Mouse (Mus musculus) embryonic facial prominence, embryonic 12.5 days (tissue): ENCODE results near the gene Agl. TPM values are rescaled to one million over a fixed set of nuclear protein-coding genes. Genes with fewer than 3 reads are reported as not detected.
"Not testable (repeated sequence)": the region's sequence is repeated elsewhere in the genome, so short reads cannot be mapped to it uniquely, and the experiment has no call there.

Source experiments
- ATAC-seq: fragments of 200-750 bp; cut with Nextera tagmentation; 2 replicates; pipeline ENCODE4 v1.8.0; 2017; ENCODE audit not compliant: insufficient number of reproducible peaks, insufficient read depth, low FRiP score, low TSS enrichment
- H3K27ac ChIP-seq: fragments of 300-500 bp; sonication (generic); 2 replicates; pipeline ENCODE4 v1.5.1; 2016; ENCODE audit warnings: mild to moderate bottlenecking
- H3K27me3 ChIP-seq: fragments of 300-500 bp; sonication (generic); 2 replicates; pipeline ENCODE4 v1.6.1; 2016; ENCODE audit warnings: mild to moderate bottlenecking, moderate library complexity
- H3K36me3 ChIP-seq: fragments of 300-500 bp; sonication (generic); 2 replicates; pipeline ENCODE4 v1.6.1; 2016; ENCODE audit warnings: mild to moderate bottlenecking
- H3K4me1 ChIP-seq: fragments of 300-500 bp; sonication (generic); 2 replicates; pipeline ENCODE4 v1.6.1; 2016
- H3K4me2 ChIP-seq: fragments of 300-500 bp; sonication (generic); replicated peaks from 2 replicates; pipeline ENCODE4 v1.6.1; 2016; ENCODE audit warnings: mild to moderate bottlenecking, moderate library complexity
- H3K4me3 ChIP-seq: fragments of 300-500 bp; sonication (generic); 2 replicates; pipeline ENCODE4 v1.5.1; 2016; ENCODE audit warnings: mild to moderate bottlenecking
- H3K9ac ChIP-seq: fragments of 300-500 bp; sonication (generic); 2 replicates; pipeline ENCODE4 v1.6.1; 2016; ENCODE audit warnings: mild to moderate bottlenecking, moderate library complexity
- H3K9me3 ChIP-seq: fragments of 300-500 bp; sonication (generic); 2 replicates; pipeline ENCODE4 v1.6.1; 2016; ENCODE audit warnings: mild to moderate bottlenecking, moderate library complexity
- WGBS: fragments of 180-500 bp; shearing (Covaris S2); methylation state at CpG from one replicate; pipeline ENCODE4 v1.1.7; 2016; 5-methylcytosine and 5-hydroxymethylcytosine counted together
- polyA plus RNA-seq: library from polyadenylated mRNA; unstranded; fragments of >200 nt; fragmentation: Nextera tagmentation; extraction: Ambion mirVana; gene quantifications from 2 replicates; pipeline ENCODE4 v1.2.1, GENCODE M21; 2016

Agl gene
- polyA plus RNA-seq, 1 experiment from 2014 or later, result 17.2 TPM

- no peak overlapping the region for H3K9ac ChIP-seq
- no peaks in the 10 kb centered on the region for H3K27me3 ChIP-seq
- H3K4me3 ChIP-seq, result no peak overlapping the region
- no peak overlapping the region for H3K27ac ChIP-seq
- no peak for ATAC-seq
- no peak overlapping the region for H3K4me2 ChIP-seq
- H3K4me1 ChIP-seq, result no peaks in the 10 kb centered on the region
- H3K9me3 ChIP-seq, result no peaks in the 10 kb centered on the region
- H3K36me3 ChIP-seq, result peaks cover 45% of the 10 kb centered on the region
- WGBS, result 89% methylated on average over 12 of the region's 12 CpGs
Observed at GRCm38 (mm10) chr3:116784290-116784689, 23.7 kb downstream of the Agl start.

DNA sequence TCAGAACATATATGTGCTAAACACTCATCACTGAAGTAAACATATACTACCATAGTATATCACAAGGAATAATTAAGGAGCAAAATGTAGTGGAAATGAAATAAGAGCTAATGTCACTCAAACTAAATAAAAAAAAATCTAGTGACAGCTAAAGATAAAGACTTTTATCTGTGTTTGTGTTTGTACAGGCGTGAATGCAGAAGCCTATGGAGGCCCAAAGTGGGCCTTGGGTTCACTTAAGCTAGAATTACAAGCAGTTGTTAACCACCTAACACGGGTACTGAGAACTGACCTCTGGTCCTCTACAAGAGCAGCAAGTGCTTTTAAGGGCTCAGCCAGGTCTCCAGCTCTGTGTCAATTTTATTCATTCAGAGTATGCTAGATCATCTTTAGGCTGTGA lies 31.0 kb downstream of the Agl start:
- no peak for ATAC-seq
- Histone ChIP-seq H3K4me2 (no peak overlapping the region), H3K27ac (no peak overlapping the region), H3K9ac (no peak overlapping the region), H3K4me1 (no peaks in the 10 kb centered on the region), H3K27me3 (no peaks in the 10 kb centered on the region), H3K4me3 (no peak overlapping the region), H3K9me3 (no peaks in the 10 kb centered on the region), H3K36me3 (peaks cover 49% of the 10 kb centered on the region)
- WGBS, result 85% methylated on average over 2 of the region's 2 CpGs

DNA sequence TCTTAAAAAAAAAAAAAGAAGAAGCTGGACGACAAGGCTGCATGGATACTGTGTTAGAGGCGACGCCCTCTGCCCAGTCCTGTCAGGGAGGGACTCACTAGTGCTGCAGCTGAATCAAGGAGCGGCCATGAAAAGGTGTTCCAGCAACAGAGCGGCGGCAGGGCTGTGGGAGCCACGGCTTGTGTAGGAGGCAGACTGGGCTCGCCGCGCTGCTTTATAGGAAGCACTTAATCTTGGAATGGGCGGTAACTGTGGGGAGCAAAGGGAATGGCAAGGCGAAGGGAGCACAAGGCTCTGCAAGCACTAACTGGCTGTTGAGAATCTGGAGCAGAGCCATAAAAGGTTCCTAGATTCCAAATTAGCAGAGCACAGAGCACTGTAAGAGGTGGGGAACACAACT lies 34.1 kb downstream of the Agl start:
- no peak for ATAC-seq
- Histone ChIP-seq H3K9me3 (no peaks in the 10 kb centered on the region), H3K4me2 (no peak overlapping the region), H3K27ac (no peak overlapping the region), H3K4me3 (no peak overlapping the region), H3K36me3 (peaks cover 43% of the 10 kb centered on the region), H3K27me3 (no peaks in the 10 kb centered on the region), H3K4me1 (no peaks in the 10 kb centered on the region), H3K9ac (no peak overlapping the region)
- WGBS, result 88% methylated on average over 12 of the region's 12 CpGs

DNA sequence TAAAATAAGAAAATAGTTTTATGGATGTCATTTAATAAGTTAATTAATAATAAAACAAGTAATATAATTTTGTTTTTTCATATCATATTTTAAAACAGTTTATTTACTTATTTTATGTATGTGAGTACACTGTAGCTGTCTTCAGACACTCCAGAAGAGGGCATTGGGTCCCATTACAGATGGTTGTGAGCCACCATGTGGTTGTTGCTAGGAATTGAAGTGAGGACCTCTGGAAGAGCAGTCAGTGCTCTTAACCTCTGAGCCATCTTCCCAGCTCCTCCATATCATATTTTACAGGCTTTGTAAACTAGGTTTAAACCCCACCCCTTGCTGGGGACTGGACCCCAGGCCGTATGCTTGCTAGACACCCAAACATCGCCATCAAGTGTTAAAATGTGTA lies 36.4 kb downstream of the Agl start:
- peaks cover 43% of the 10 kb centered on the region for H3K36me3 ChIP-seq
- no peaks in the 10 kb centered on the region for H3K9me3 ChIP-seq
- no peaks in the 10 kb centered on the region for H3K4me1 ChIP-seq
- 92% methylated on average over 2 of the region's 2 CpGs for WGBS
- ATAC-seq, result no peak
- no peak overlapping the region for H3K4me2 ChIP-seq
- no peak overlapping the region for H3K9ac ChIP-seq
- H3K27me3 ChIP-seq, result no peaks in the 10 kb centered on the region
- no peak overlapping the region for H3K27ac ChIP-seq
- no peak overlapping the region for H3K4me3 ChIP-seq

- H3K4me2 ChIP-seq, H3K27ac ChIP-seq, H3K9ac ChIP-seq, H3K9me3 ChIP-seq, H3K4me1 ChIP-seq, ATAC-seq, H3K4me3 ChIP-seq, H3K27me3 ChIP-seq: not testable (repeated sequence)
- peaks cover 37% of the 10 kb centered on the region for H3K36me3 ChIP-seq
- 93% methylated on average over 7 of the region's 7 CpGs for WGBS
Observed at GRCm38 (mm10) chr3:116766963-116767362, 41.0 kb downstream of the Agl start.

GRCm38 (mm10) chr3:116752818-116753217 lies 55.1 kb downstream of the Agl start:
- Histone ChIP-seq H3K4me3 (no peak overlapping the region), H3K4me1 (no peaks in the 10 kb centered on the region), H3K27me3 (no peaks in the 10 kb centered on the region), H3K36me3 (peaks cover 25% of the 10 kb centered on the region), H3K9ac (no peak overlapping the region), H3K9me3 (no peaks in the 10 kb centered on the region), H3K4me2 (no peak overlapping the region), H3K27ac (no peak overlapping the region)
- WGBS, result 95% methylated on average over 8 of the region's 8 CpGs
- no peak for ATAC-seq

- H3K27ac ChIP-seq, result no peak overlapping the region
- H3K4me3 ChIP-seq, result no peak overlapping the region
- H3K9me3 ChIP-seq, result no peaks in the 10 kb centered on the region
- no peaks in the 10 kb centered on the region for H3K4me1 ChIP-seq
- no peak for ATAC-seq
- no peak overlapping the region for H3K4me2 ChIP-seq
- H3K27me3 ChIP-seq, result no peaks in the 10 kb centered on the region
- 87% methylated on average over 4 of the region's 4 CpGs for WGBS
- peaks cover 15% of the 10 kb centered on the region for H3K36me3 ChIP-seq
- H3K9ac ChIP-seq, result no peak overlapping the region
Observed at GRCm38 (mm10) chr3:116751191-116751860, 56.6 kb downstream of the Agl start.

GRCm38 (mm10) chr3:116748391-116749170 lies 59.4 kb downstream of the Agl start:
- H3K36me3 ChIP-seq, result peaks cover 17% of the 10 kb centered on the region
- WGBS, result 58% methylated on average over 8 of the region's 8 CpGs
- no peak overlapping the region for H3K27ac ChIP-seq
- H3K4me3 ChIP-seq, result no peak overlapping the region
- no peaks in the 10 kb centered on the region for H3K27me3 ChIP-seq
- H3K9ac ChIP-seq, result no peak overlapping the region
- ATAC-seq, result no peak
- H3K4me1 ChIP-seq, result no peaks in the 10 kb centered on the region
- no peak overlapping the region for H3K4me2 ChIP-seq
- no peaks in the 10 kb centered on the region for H3K9me3 ChIP-seq

DNA sequence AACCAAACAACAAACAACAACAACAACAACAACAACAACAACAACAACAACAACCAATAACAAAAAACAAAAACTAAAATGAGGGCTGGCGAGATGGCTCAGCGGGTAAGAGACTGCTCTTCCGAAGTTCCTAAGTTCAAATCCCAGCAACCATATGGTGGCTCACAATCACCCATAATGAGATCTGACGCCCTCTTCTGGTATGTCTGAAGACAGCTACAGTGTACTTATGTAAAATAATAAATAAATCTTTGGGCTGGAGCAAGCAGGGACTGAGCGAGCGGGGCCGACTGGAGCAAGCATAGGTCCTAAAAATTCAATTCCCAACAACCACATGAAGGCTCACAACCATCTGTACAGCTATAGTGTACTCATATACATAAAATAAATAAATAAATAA lies 60.3 kb downstream of the Agl start:
- H3K9me3 ChIP-seq, H3K4me1 ChIP-seq, H3K4me2 ChIP-seq, ATAC-seq, H3K27ac ChIP-seq, H3K9ac ChIP-seq, H3K27me3 ChIP-seq, H3K4me3 ChIP-seq: not testable (repeated sequence)
- H3K36me3 ChIP-seq, result peaks cover 17% of the 10 kb centered on the region
- 90% methylated on average over 7 of the region's 7 CpGs for WGBS

DNA sequence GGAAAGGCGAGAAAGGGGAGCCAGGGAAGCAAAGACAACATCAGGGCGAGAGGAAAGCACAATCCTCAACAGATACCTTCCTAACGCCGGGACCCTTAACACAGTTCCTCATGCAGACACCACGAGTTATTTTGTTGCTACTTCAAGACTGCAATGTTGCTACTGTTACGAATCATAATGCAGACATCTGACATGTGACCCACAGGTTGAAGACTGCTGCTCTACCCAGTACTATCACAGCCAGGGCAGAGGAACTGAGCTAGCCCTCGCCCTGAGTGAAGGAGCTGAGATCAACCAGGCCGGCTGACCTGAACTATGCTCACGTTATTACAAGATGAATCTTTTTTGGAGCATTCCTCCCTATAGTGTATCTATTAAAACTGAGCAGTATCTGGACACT lies 67.0 kb downstream of the Agl start:
- H3K9ac ChIP-seq, result no peak overlapping the region
- no peak overlapping the region for H3K4me2 ChIP-seq
- H3K27ac ChIP-seq, result no peak overlapping the region
- no peaks in the 10 kb centered on the region for H3K9me3 ChIP-seq
- 80% methylated on average over 9 of the region's 9 CpGs for WGBS
- no peak for ATAC-seq
- no peaks in the 10 kb centered on the region for H3K4me1 ChIP-seq
- H3K36me3 ChIP-seq, result peaks cover 10% of the 10 kb centered on the region
- no peaks in the 10 kb centered on the region for H3K27me3 ChIP-seq
- no peak overlapping the region for H3K4me3 ChIP-seq

- Histone ChIP-seq H3K36me3 (peaks cover 10% of the 10 kb centered on the region), H3K9ac (no peak overlapping the region), H3K4me3 (no peak overlapping the region), H3K9me3 (no peaks in the 10 kb centered on the region), H3K4me1 (no peaks in the 10 kb centered on the region), H3K4me2 (no peak overlapping the region), H3K27me3 (no peaks in the 10 kb centered on the region), H3K27ac (no peak overlapping the region)
- ATAC-seq, result no peak
- WGBS, result 85% methylated on average over 5 of the region's 5 CpGs
Observed at GRCm38 (mm10) chr3:116740106-116740505, 67.9 kb downstream of the Agl start.

DNA sequence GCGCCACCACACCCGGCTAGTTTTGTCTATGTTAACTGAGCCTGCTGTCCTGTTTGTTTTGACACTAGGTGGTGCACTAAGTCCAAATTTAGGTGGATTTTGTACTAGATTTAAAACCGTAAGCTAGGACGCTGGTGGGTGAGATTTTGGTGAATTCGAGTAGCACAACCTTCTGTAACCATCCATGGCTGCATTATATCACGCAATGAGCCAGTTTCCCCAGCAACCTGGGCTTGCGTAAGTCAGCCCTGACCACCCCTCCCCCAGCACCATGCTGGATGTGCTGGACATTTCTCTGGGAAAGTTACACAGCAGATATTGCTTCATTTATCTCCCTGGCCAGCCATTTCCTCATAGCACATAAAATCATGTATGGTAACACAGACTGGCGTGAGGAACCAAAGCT lies 70.6 kb downstream of the Agl start:
- Histone ChIP-seq H3K9me3 (no peaks in the 10 kb centered on the region), H3K4me2 (no peak overlapping the region), H3K9ac (no peak overlapping the region), H3K36me3 (no peaks in the 10 kb centered on the region), H3K27me3 (no peaks in the 10 kb centered on the region), H3K4me3 (no peak overlapping the region), H3K27ac (no peak overlapping the region), H3K4me1 (no peaks in the 10 kb centered on the region)
- ATAC-seq, result no peak
- 77% methylated on average over 8 of the region's 8 CpGs for WGBS
